Mouse (Mus musculus) forebrain, embryonic 16.5 days (tissue): ENCODE data around the gene Tbc1d32. TPM values are rescaled to one million over a fixed set of nuclear protein-coding genes. Genes with fewer than 3 reads are reported as not detected.

Experiments
- polyA plus RNA-seq: library from polyadenylated mRNA; unstranded; fragments of >200 nt; fragmentation: Nextera tagmentation; extraction: Ambion mirVana; gene quantifications from 2 replicates; pipeline ENCODE4 v1.2.1, GENCODE M21; 2015

Tbc1d32 gene
- polyA plus RNA-seq, 1 experiment from 2014 or later, result 3.7 TPM

Other genes with a start within 250 kb of the Tbc1d32 start
- 10.8 TPM in 2 replicates for gene Msl3l2, start 121.8 kb downstream of the Tbc1d32 start, polyA plus RNA-seq
- 82.5 and 126 TPM in 2 replicates for gene Gja1, start 148.6 kb upstream of the Tbc1d32 start, polyA plus RNA-seq